Mouse (Mus musculus) liver (tissue): ENCODE measurements around the gene Trappc6b.
"Not testable (repeated sequence)": the region's sequence is repeated elsewhere in the genome, so short reads cannot be mapped to it uniquely, and the experiment has no call there.

ENCODE experiments used
- DNase-seq: peaks from one replicate; pipeline ENCODE4 v3.0.0-alpha.2; 2020; ENCODE audit warnings: mixed read lengths

Trappc6b gene

GRCm38 (mm10) chr12:59060993-59061595 lies at the start of gene Trappc6b:
Gene Trappc6b, minus strand, starts transcription at chr12:59061472.
- DNase-seq, result peak; percentile 84

- DNase-seq, result no peak
These were observed 46.7 kb upstream of the Trappc6b start for GRCm38 (mm10) chr12:59107926-59108325.

GRCm38 (mm10) chr12:59106491-59106890 lies 45.2 kb upstream of the Trappc6b start:
- no peak for DNase-seq

- no peak for DNase-seq
These were observed 44.6 kb upstream of the Trappc6b start for GRCm38 (mm10) chr12:59105914-59106313.

GRCm38 (mm10) chr12:59104771-59105170 lies 43.5 kb upstream of the Trappc6b start:
- DNase-seq, result no peak

- DNase-seq, result no peak
These were observed 34.1 kb upstream of the Trappc6b start, which contains the start of gene Mia2 for GRCm38 (mm10) chr12:59095104-59096025. Gene Mia2, plus strand, starts transcription at chr12:59095799.

GRCm38 (mm10) chr12:59093543-59093942 lies 32.3 kb upstream of the Trappc6b start:
- no peak for DNase-seq

- DNase-seq, result no peak
These were observed 24.9 kb upstream of the Trappc6b start for GRCm38 (mm10) chr12:59086171-59086570.

GRCm38 (mm10) chr12:59084446-59084845 lies 23.2 kb upstream of the Trappc6b start:
- DNase-seq, result no peak

- DNase-seq, result no peak
These were observed 19.2 kb upstream of the Trappc6b start for GRCm38 (mm10) chr12:59080461-59080860.

GRCm38 (mm10) chr12:59077883-59078282 lies 16.6 kb upstream of the Trappc6b start:
- DNase-seq, result no peak

GRCm38 (mm10) chr12:59076996-59077395 lies 15.7 kb upstream of the Trappc6b start:
- DNase-seq, result no peak

- no peak for DNase-seq
These were observed 12.8 kb upstream of the Trappc6b start for GRCm38 (mm10) chr12:59074052-59074451.

- no peak for DNase-seq
These were observed 11.0 kb upstream of the Trappc6b start for GRCm38 (mm10) chr12:59072286-59072685.

GRCm38 (mm10) chr12:59068791-59069190 lies 7.5 kb upstream of the Trappc6b start:
- no peak for DNase-seq

- DNase-seq, result peak; percentile 39
These were observed 5.8 kb upstream of the Trappc6b start for GRCm38 (mm10) chr12:59067095-59067494.

- DNase-seq, result peak; percentile 97
These were observed 5.3 kb upstream of the Trappc6b start, which contains the start of gene Pnn for GRCm38 (mm10) chr12:59066448-59067077. Gene Pnn, plus strand, starts transcription at chr12:59066884.

GRCm38 (mm10) chr12:59065776-59066175 lies 4.5 kb upstream of the Trappc6b start:
- DNase-seq, result no peak

GRCm38 (mm10) chr12:59064837-59065236 lies 3.6 kb upstream of the Trappc6b start:
- DNase-seq, result no peak

GRCm38 (mm10) chr12:59060322-59060721 lies 950 bp downstream of the Trappc6b start:
- DNase-seq, result no peak

GRCm38 (mm10) chr12:59058242-59058641 lies 3.0 kb downstream of the Trappc6b start:
- DNase-seq, result not testable (repeated sequence)

- no peak for DNase-seq
These were observed 5.0 kb downstream of the Trappc6b start for GRCm38 (mm10) chr12:59056222-59056621.

- DNase-seq, result no peak
These were observed 5.9 kb downstream of the Trappc6b start for GRCm38 (mm10) chr12:59055196-59055850.
